Mouse (Mus musculus): ENCODE data around the gene Pdgfc. TPM values are rescaled to one million over a fixed set of nuclear protein-coding genes. Genes with fewer than 3 reads are reported as not detected.

The Pdgfc gene
- polyA plus RNA-seq, 1 experiment from 2014 or later, result 17.3 TPM

GRCm38 (mm10) chr3:81197644-81198043 is 161.4 kb downstream of the Pdgfc start:
- H3K9me3 ChIP-seq (ENCODE audit: control insufficient read depth, low read length), result no peaks in the 10 kb centered on the region
- no peak overlapping the region for H3K27ac ChIP-seq (ENCODE audit: low read depth, low read length)
- no peaks in the 10 kb centered on the region for H3K27me3 ChIP-seq (ENCODE audit: control insufficient read depth, insufficient read depth, low read length)
- H3K9ac ChIP-seq (ENCODE audit: low read depth, low read length), result no peak overlapping the region
- no peak overlapping the region for H3K4me3 ChIP-seq (ENCODE audit: low read depth, low read length)
- no peaks in the 10 kb centered on the region for H3K4me1 ChIP-seq (replicated peaks; ENCODE audit: control insufficient read depth, insufficient read depth, low read length)
- ATAC-seq (ENCODE audit: low FRiP score), result no peak
- no peaks in the 10 kb centered on the region for H3K36me3 ChIP-seq (ENCODE audit: control insufficient read depth, insufficient read depth, low read length)
- 88% methylated on average over 4 of the region's 4 CpGs for WGBS
- DNase-seq (ENCODE audit: low spot score), result no peak
- no peak overlapping the region for H3K4me2 ChIP-seq (replicated peaks; ENCODE audit: low read depth, low read length)

GRCm38 (mm10) chr3:81200647-81201046 is 164.4 kb downstream of the Pdgfc start:
- no peaks in the 10 kb centered on the region for H3K36me3 ChIP-seq (ENCODE audit: control insufficient read depth, insufficient read depth, low read length)
- DNase-seq (ENCODE audit: low spot score) (no peak), ATAC-seq (ENCODE audit: low FRiP score) (no peak)
- no peaks in the 10 kb centered on the region for H3K9me3 ChIP-seq (ENCODE audit: control insufficient read depth, low read length)
- WGBS, result 85% methylated on average over 8 of the region's 8 CpGs
- H3K27me3 ChIP-seq (ENCODE audit: control insufficient read depth, insufficient read depth, low read length), result no peaks in the 10 kb centered on the region
- H3K4me3 ChIP-seq (ENCODE audit: low read depth, low read length), result no peak overlapping the region
- no peak overlapping the region for H3K4me2 ChIP-seq (replicated peaks; ENCODE audit: low read depth, low read length)
- H3K27ac ChIP-seq (ENCODE audit: low read depth, low read length), result no peak overlapping the region
- H3K4me1 ChIP-seq (replicated peaks; ENCODE audit: control insufficient read depth, insufficient read depth, low read length), result no peaks in the 10 kb centered on the region
- H3K9ac ChIP-seq (ENCODE audit: low read depth, low read length), result no peak overlapping the region

- 44% methylated on average over 5 of the region's 5 CpGs for WGBS
- Histone ChIP-seq H3K4me1 (replicated peaks; ENCODE audit: control insufficient read depth, insufficient read depth, low read length) (no peaks in the 10 kb centered on the region), H3K9me3 (ENCODE audit: control insufficient read depth, low read length) (no peaks in the 10 kb centered on the region), H3K4me3 (ENCODE audit: low read depth, low read length) (no peak overlapping the region), H3K9ac (ENCODE audit: low read depth, low read length) (no peak overlapping the region), H3K36me3 (ENCODE audit: control insufficient read depth, insufficient read depth, low read length) (no peaks in the 10 kb centered on the region), H3K27me3 (ENCODE audit: control insufficient read depth, insufficient read depth, low read length) (no peaks in the 10 kb centered on the region), H3K27ac (ENCODE audit: low read depth, low read length) (no peak overlapping the region), H3K4me2 (replicated peaks; ENCODE audit: low read depth, low read length) (no peak overlapping the region)
- ATAC-seq (ENCODE audit: low FRiP score) (no peak), DNase-seq (ENCODE audit: low spot score) (no peak)
Measured at GRCm38 (mm10) chr3:81205201-81205600, 169.0 kb downstream of the Pdgfc start.

- H3K27ac ChIP-seq (ENCODE audit: low read depth, low read length), result no peak overlapping the region
- H3K36me3 ChIP-seq (ENCODE audit: control insufficient read depth, insufficient read depth, low read length), result no peaks in the 10 kb centered on the region
- no peaks in the 10 kb centered on the region for H3K4me1 ChIP-seq (replicated peaks; ENCODE audit: control insufficient read depth, insufficient read depth, low read length)
- H3K9ac ChIP-seq (ENCODE audit: low read depth, low read length), result no peak overlapping the region
- no peak overlapping the region for H3K4me3 ChIP-seq (ENCODE audit: low read depth, low read length)
- WGBS, result 48% methylated on average over 2 of the region's 2 CpGs
- ATAC-seq (ENCODE audit: low FRiP score) (no peak), DNase-seq (ENCODE audit: low spot score) (no peak)
- no peaks in the 10 kb centered on the region for H3K9me3 ChIP-seq (ENCODE audit: control insufficient read depth, low read length)
- H3K27me3 ChIP-seq (ENCODE audit: control insufficient read depth, insufficient read depth, low read length), result no peaks in the 10 kb centered on the region
- no peak overlapping the region for H3K4me2 ChIP-seq (replicated peaks; ENCODE audit: low read depth, low read length)
Measured at GRCm38 (mm10) chr3:81208246-81208645, 172.0 kb downstream of the Pdgfc start.

GRCm38 (mm10) chr3:81211147-81211546 is 174.9 kb downstream of the Pdgfc start:
- no peak for DNase-seq (ENCODE audit: low spot score)
- ATAC-seq (ENCODE audit: low FRiP score), result no peak
- WGBS, result 92% methylated on average over 3 of the region's 3 CpGs

GRCm38 (mm10) chr3:81211666-81212065 is 175.4 kb downstream of the Pdgfc start:
- 92% methylated on average over 3 of the region's 3 CpGs for WGBS
- no peak for ATAC-seq (ENCODE audit: low FRiP score)
- no peak overlapping the region for H3K27ac ChIP-seq (ENCODE audit: low read depth, low read length)
- no peaks in the 10 kb centered on the region for H3K9me3 ChIP-seq (ENCODE audit: control insufficient read depth, low read length)
- no peaks in the 10 kb centered on the region for H3K27me3 ChIP-seq (ENCODE audit: control insufficient read depth, insufficient read depth, low read length)
- no peak overlapping the region for H3K9ac ChIP-seq (ENCODE audit: low read depth, low read length)
- H3K4me1 ChIP-seq (replicated peaks; ENCODE audit: control insufficient read depth, insufficient read depth, low read length), result no peaks in the 10 kb centered on the region
- H3K4me2 ChIP-seq (replicated peaks; ENCODE audit: low read depth, low read length), result no peak overlapping the region
- H3K4me3 ChIP-seq (ENCODE audit: low read depth, low read length), result no peak overlapping the region
- no peak for DNase-seq (ENCODE audit: low spot score)
- no peaks in the 10 kb centered on the region for H3K36me3 ChIP-seq (ENCODE audit: control insufficient read depth, insufficient read depth, low read length)

More at GRCm38 (mm10) chr3:81211147-81211546, 174.9 kb downstream of the Pdgfc start:
- no peaks in the 10 kb centered on the region for H3K4me1 ChIP-seq (replicated peaks; ENCODE audit: control insufficient read depth, insufficient read depth, low read length)
- H3K4me2 ChIP-seq (replicated peaks; ENCODE audit: low read depth, low read length), result no peak overlapping the region
- H3K9ac ChIP-seq (ENCODE audit: low read depth, low read length), result no peak overlapping the region
- H3K36me3 ChIP-seq (ENCODE audit: control insufficient read depth, insufficient read depth, low read length), result no peaks in the 10 kb centered on the region
- no peaks in the 10 kb centered on the region for H3K27me3 ChIP-seq (ENCODE audit: control insufficient read depth, insufficient read depth, low read length)
- H3K27ac ChIP-seq (ENCODE audit: low read depth, low read length), result no peak overlapping the region
- H3K9me3 ChIP-seq (ENCODE audit: control insufficient read depth, low read length), result no peaks in the 10 kb centered on the region
- no peak overlapping the region for H3K4me3 ChIP-seq (ENCODE audit: low read depth, low read length)

- no peaks in the 10 kb centered on the region for H3K9me3 ChIP-seq (ENCODE audit: control insufficient read depth, low read length)
- ATAC-seq (ENCODE audit: low FRiP score), result no peak
- H3K9ac ChIP-seq (ENCODE audit: low read depth, low read length), result no peak overlapping the region
- no peak for DNase-seq (ENCODE audit: low spot score)
- WGBS, result 84% methylated on average over 4 of the region's 4 CpGs
- no peaks in the 10 kb centered on the region for H3K27me3 ChIP-seq (ENCODE audit: control insufficient read depth, insufficient read depth, low read length)
- H3K27ac ChIP-seq (ENCODE audit: low read depth, low read length), result no peak overlapping the region
- no peak overlapping the region for H3K4me2 ChIP-seq (replicated peaks; ENCODE audit: low read depth, low read length)
- H3K36me3 ChIP-seq (ENCODE audit: control insufficient read depth, insufficient read depth, low read length), result no peaks in the 10 kb centered on the region
- H3K4me3 ChIP-seq (ENCODE audit: low read depth, low read length), result no peak overlapping the region
- no peaks in the 10 kb centered on the region for H3K4me1 ChIP-seq (replicated peaks; ENCODE audit: control insufficient read depth, insufficient read depth, low read length)
Measured at GRCm38 (mm10) chr3:81215547-81216118, 179.4 kb downstream of the Pdgfc start.

GRCm38 (mm10) chr3:81221682-81222081 is 185.5 kb downstream of the Pdgfc start:
- 81% methylated on average over 4 of the region's 4 CpGs for WGBS
- Histone ChIP-seq H3K27me3 (ENCODE audit: control insufficient read depth, insufficient read depth, low read length) (no peaks in the 10 kb centered on the region), H3K4me1 (replicated peaks; ENCODE audit: control insufficient read depth, insufficient read depth, low read length) (no peaks in the 10 kb centered on the region), H3K9me3 (ENCODE audit: control insufficient read depth, low read length) (no peaks in the 10 kb centered on the region), H3K27ac (ENCODE audit: low read depth, low read length) (no peak overlapping the region), H3K36me3 (ENCODE audit: control insufficient read depth, insufficient read depth, low read length) (no peaks in the 10 kb centered on the region), H3K4me2 (replicated peaks; ENCODE audit: low read depth, low read length) (no peak overlapping the region), H3K9ac (ENCODE audit: low read depth, low read length) (no peak overlapping the region), H3K4me3 (ENCODE audit: low read depth, low read length) (no peak overlapping the region)
- DNase-seq (ENCODE audit: low spot score) (no peak), ATAC-seq (ENCODE audit: low FRiP score) (no peak)

GRCm38 (mm10) chr3:81228344-81228743 is 192.1 kb downstream of the Pdgfc start:
- no peaks in the 10 kb centered on the region for H3K9me3 ChIP-seq (ENCODE audit: control insufficient read depth, low read length)
- no peak overlapping the region for H3K4me3 ChIP-seq (ENCODE audit: low read depth, low read length)
- no peak overlapping the region for H3K9ac ChIP-seq (ENCODE audit: low read depth, low read length)
- no peak for DNase-seq (ENCODE audit: low spot score)
- H3K4me1 ChIP-seq (replicated peaks; ENCODE audit: control insufficient read depth, insufficient read depth, low read length), result no peaks in the 10 kb centered on the region
- H3K4me2 ChIP-seq (replicated peaks; ENCODE audit: low read depth, low read length), result no peak overlapping the region
- WGBS, result 48% methylated on average over 4 of the region's 4 CpGs
- H3K27ac ChIP-seq (ENCODE audit: low read depth, low read length), result no peak overlapping the region
- no peaks in the 10 kb centered on the region for H3K36me3 ChIP-seq (ENCODE audit: control insufficient read depth, insufficient read depth, low read length)
- ATAC-seq (ENCODE audit: low FRiP score), result no peak
- no peaks in the 10 kb centered on the region for H3K27me3 ChIP-seq (ENCODE audit: control insufficient read depth, insufficient read depth, low read length)
